Mouse (Mus musculus) neutrophil, adult 65 days (primary cell): Measurements from ENCODE around the gene Cd84. TPM values are rescaled to one million over a fixed set of nuclear protein-coding genes. Genes with fewer than 3 reads are reported as not detected.

Experiments
- total RNA-seq: library from RNA; stranded (reverse); gene quantifications from 2 replicates; pipeline ENCODE4 v1.2.4, GENCODE M21; 2023

Cd84 gene
- 296 and 379 TPM in 2 replicates for total RNA-seq

GRCm38 (mm10) chr1:171839488-171839887 is at the start of gene Cd84:
Gene Cd84 (plus strand): TSS chr1:171839697.

GRCm38 (mm10) chr1:171895364-171895763 is 55.9 kb downstream of the Cd84 start, which contains the start of gene Gm10521:
Gene Gm10521 (plus strand): TSS chr1:171895664.

GRCm38 (mm10) chr1:171917305-171918039 is 78.0 kb downstream of the Cd84 start, which contains the start of gene Slamf6:
Gene Slamf6 (plus strand): TSS chr1:171917515.

Other genes with a start within 250 kb of the Cd84 start
- 11.8 and 14.7 TPM in 2 replicates for gene Ly9, start 232.3 kb upstream of the Cd84 start, total RNA-seq
- gene Slamf7, start 186.7 kb upstream of the Cd84 start, total RNA-seq, result 2.4 TPM in 2 replicates
- gene Cd48, start 157.7 kb upstream of the Cd84 start, total RNA-seq, result 45.1 and 49.0 TPM in 2 replicates
- 0.16 TPM in 1 of 2 replicates, not detected in the other for gene Slamf1, start 72.6 kb upstream of the Cd84 start, total RNA-seq
- gene Gm10521, start 56.0 kb downstream of the Cd84 start, total RNA-seq, result 32.7 and 34.6 TPM in 2 replicates
- gene Slamf6, start 77.8 kb downstream of the Cd84 start, total RNA-seq, result 1.0 and 1.9 TPM in 2 replicates
- 1.1 and 2.3 TPM in 2 replicates for gene Vangl2, start 188.7 kb downstream of the Cd84 start, total RNA-seq
- not detected in 2 replicates for gene Nhlh1, start 217.9 kb downstream of the Cd84 start, total RNA-seq
- 131 and 182 TPM in 2 replicates for gene Copa, start 242.8 kb downstream of the Cd84 start, total RNA-seq
- gene Ncstn, start 243.1 kb downstream of the Cd84 start, total RNA-seq, result 86.3 and 97.7 TPM in 2 replicates